Mouse (Mus musculus) forebrain, embryonic 13.5 days (tissue): Measurements from ENCODE around the gene Gm10376. TPM values are rescaled to one million over a fixed set of nuclear protein-coding genes. Genes with fewer than 3 reads are reported as not detected.
"Not testable (repeated sequence)": the region's sequence is repeated elsewhere in the genome, so short reads cannot be mapped to it uniquely, and the experiment has no call there.

Experiments used
- ATAC-seq: fragments of 200-750 bp; cut with Nextera tagmentation; 2 replicates; pipeline ENCODE4 v1.8.0; 2017
- H3K27ac ChIP-seq: fragments of 300-500 bp; sonication (generic); 2 replicates; pipeline ENCODE4 v1.5.1; 2015; ENCODE audit warnings: inconsistent platforms, mild to moderate bottlenecking, moderate library complexity
- H3K27me3 ChIP-seq: fragments of 300-500 bp; sonication (generic); 2 replicates; pipeline ENCODE4 v1.6.1; 2015; ENCODE audit warnings: mild to moderate bottlenecking, inconsistent platforms
- H3K36me3 ChIP-seq: fragments of 300-500 bp; sonication (generic); 2 replicates; pipeline ENCODE4 v1.6.1; 2015; ENCODE audit warnings: mild to moderate bottlenecking, inconsistent platforms; ENCODE audit not compliant: poor library complexity, severe bottlenecking
- H3K4me1 ChIP-seq: fragments of 300-500 bp; sonication (generic); 2 replicates; pipeline ENCODE4 v1.6.1; 2015; ENCODE audit warnings: inconsistent platforms
- H3K4me2 ChIP-seq: fragments of 300-500 bp; sonication (generic); 2 replicates; pipeline ENCODE4 v1.6.1; 2015; ENCODE audit warnings: inconsistent platforms, mild to moderate bottlenecking, moderate library complexity
- H3K4me3 ChIP-seq: fragments of 300-500 bp; sonication (generic); 2 replicates; pipeline ENCODE4 v1.5.1; 2015; ENCODE audit warnings: mild to moderate bottlenecking, inconsistent platforms
- H3K9ac ChIP-seq: fragments of 300-500 bp; sonication (generic); 2 replicates; pipeline ENCODE4 v1.6.1; 2015; ENCODE audit warnings: mild to moderate bottlenecking, inconsistent platforms
- H3K9me3 ChIP-seq: fragments of 300-500 bp; sonication (generic); replicated peaks from 2 replicates; pipeline ENCODE4 v1.6.1; 2016; ENCODE audit warnings: inconsistent platforms
- WGBS: fragments of 180-500 bp; shearing (Covaris S2); methylation state at CpG from one replicate; pipeline ENCODE4 v1.1.7; 2015; 5-methylcytosine and 5-hydroxymethylcytosine counted together
- polyA plus RNA-seq: library from polyadenylated mRNA; unstranded; fragments of >200 nt; fragmentation: Nextera tagmentation; extraction: Ambion mirVana; gene quantifications from 2 replicates; pipeline ENCODE4 v1.2.1, GENCODE M21; 2015

Gm10376 gene
- polyA plus RNA-seq: not detected in 2 replicates

DNA sequence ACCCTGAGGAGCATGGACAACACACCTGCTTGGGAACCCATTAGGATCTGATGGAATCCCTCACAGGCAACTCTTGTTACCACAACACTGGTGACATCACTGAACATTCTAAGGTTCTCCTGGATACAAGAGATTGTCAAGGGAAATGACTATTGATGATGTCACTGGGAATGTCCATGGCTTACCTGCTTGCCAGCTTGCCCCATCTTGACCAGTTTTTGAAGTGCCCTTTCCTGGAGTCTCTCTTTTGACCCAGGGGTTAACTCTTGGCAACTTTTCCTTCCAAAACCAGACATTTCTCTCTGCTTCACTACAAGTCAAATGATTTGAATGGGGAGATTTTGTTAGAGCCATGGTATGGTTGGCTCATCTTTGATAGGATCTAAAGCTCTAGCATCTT is at the start of gene Gm10376:
Gene Gm10376, minus strand, starts transcription at position 101 of the 400 bp plus-strand sequence.
- H3K27me3 ChIP-seq, H3K4me2 ChIP-seq, H3K4me3 ChIP-seq, H3K9me3 ChIP-seq, ATAC-seq, H3K4me1 ChIP-seq, H3K9ac ChIP-seq, H3K36me3 ChIP-seq, H3K27ac ChIP-seq: not testable (repeated sequence)

DNA sequence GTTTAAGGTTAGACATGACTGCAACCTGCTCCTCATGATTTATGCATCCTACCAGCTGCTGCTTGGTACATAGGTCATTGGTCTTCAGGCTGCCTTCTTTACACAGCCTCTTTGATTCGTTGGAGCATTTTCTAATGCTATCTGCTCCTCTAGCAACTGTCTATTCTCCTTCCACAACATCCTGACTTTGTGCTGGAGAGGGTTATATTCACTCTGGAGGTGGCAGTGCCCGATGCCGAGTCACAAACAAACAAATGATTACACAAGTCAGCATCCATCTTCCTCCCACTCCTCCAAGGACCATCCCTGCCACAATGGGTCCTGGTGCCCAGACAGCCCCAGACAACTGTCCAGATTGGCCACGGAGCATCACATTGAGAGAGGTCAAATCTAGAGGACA is 44.8 kb upstream of the Gm10376 start:
- not testable (repeated sequence) for H3K9ac ChIP-seq, H3K27me3 ChIP-seq, H3K4me2 ChIP-seq, H3K27ac ChIP-seq, H3K4me3 ChIP-seq, H3K36me3 ChIP-seq, ATAC-seq, H3K9me3 ChIP-seq, H3K4me1 ChIP-seq
- 75% methylated on average over 4 of the region's 4 CpGs for WGBS

DNA sequence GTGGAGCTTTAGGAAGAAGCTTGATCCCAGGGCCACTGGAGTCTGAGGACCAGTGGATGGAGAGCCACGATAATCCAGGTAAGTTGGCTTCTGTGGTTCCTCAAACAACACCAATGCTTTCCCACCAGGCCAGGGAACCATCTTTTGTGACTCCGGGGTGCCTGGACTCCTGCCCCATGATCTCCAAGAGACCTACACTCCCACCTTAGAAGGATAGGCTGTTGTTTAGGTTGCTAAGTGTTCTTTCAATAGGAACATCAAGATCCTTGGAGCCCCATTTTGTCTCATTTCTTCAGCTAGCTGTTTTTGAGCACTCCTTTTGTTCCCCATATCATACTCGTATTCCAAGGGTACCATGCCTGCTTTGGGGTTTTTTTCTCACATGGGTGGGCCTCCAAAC is 42.6 kb upstream of the Gm10376 start:
- H3K27ac ChIP-seq, ATAC-seq, H3K4me1 ChIP-seq, H3K9ac ChIP-seq, H3K4me3 ChIP-seq, H3K4me2 ChIP-seq, H3K36me3 ChIP-seq, H3K27me3 ChIP-seq, H3K9me3 ChIP-seq: not testable (repeated sequence)
- 79% methylated on average over 3 of the region's 3 CpGs for WGBS

DNA sequence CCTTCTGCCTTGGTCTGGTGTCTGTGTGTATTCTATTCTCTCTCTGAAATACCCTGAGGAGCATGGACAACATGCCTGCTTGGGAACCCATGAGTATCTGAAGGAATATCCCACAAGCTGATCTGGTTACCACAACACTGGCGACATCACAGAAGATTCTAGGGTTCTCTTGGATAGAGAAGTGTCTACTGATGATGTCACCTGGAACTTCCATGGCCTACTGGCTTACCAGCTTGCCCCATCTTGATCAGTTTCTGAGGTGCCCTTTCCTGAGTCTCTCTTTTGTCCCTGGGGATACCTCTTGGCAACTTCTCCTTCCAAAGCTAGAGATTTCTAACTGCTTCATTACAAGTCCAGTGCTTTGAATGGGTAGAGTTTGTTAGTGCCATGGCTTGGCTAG is 21.9 kb downstream of the Gm10376 start, which contains the start of gene Gm8082:
Gene Gm8082, minus strand, starts transcription at position 101 of the 400 bp plus-strand sequence.
- not testable (repeated sequence) for H3K27ac ChIP-seq, H3K4me3 ChIP-seq, H3K9ac ChIP-seq, H3K9me3 ChIP-seq, H3K4me1 ChIP-seq, H3K4me2 ChIP-seq, ATAC-seq, H3K27me3 ChIP-seq, H3K36me3 ChIP-seq
- no CpG with 5 or more reads among the region's 1 CpGs for WGBS

Other genes starting within 250 kb of the Gm10376 start
- gene Gm3015, start 246.8 kb downstream of the Gm10376 start, polyA plus RNA-seq: not detected in 2 replicates
- not detected in 2 replicates for gene Gm10377, start 217.6 kb downstream of the Gm10376 start, polyA plus RNA-seq
- not detected in 2 replicates for gene Gm21977, start 162.2 kb downstream of the Gm10376 start, polyA plus RNA-seq
- gene Gm8082, start 22.0 kb downstream of the Gm10376 start, polyA plus RNA-seq: not detected in 2 replicates
- not detected in 2 replicates for gene Gm8094, start 61.0 kb upstream of the Gm10376 start, polyA plus RNA-seq
- gene Gm8104, start 85.0 kb upstream of the Gm10376 start, polyA plus RNA-seq: not detected in 2 replicates
- gene Gm7233, start 164.2 kb upstream of the Gm10376 start, polyA plus RNA-seq: not detected in 2 replicates
- gene Gm8122, start 219.7 kb upstream of the Gm10376 start, polyA plus RNA-seq: not detected in 2 replicates
- gene Gm8126, start 243.0 kb upstream of the Gm10376 start, polyA plus RNA-seq: not detected in 2 replicates